Mouse (Mus musculus) liver, embryonic 16.5 days (tissue): ENCODE data around the gene Adap2. TPM values are rescaled to one million over a fixed set of nuclear protein-coding genes. Genes with fewer than 3 reads are reported as not detected.

ENCODE experiments used
- ATAC-seq: fragments of 200-750 bp; cut with Nextera tagmentation; 2 replicates; pipeline ENCODE4 v1.8.0; 2017; ENCODE audit warnings: low read depth, mild to moderate bottlenecking, moderate number of reproducible peaks, moderate library complexity
- H3K27ac ChIP-seq: fragments of 300-500 bp; sonication (generic); 2 replicates; pipeline ENCODE4 v1.5.1; 2014; ENCODE audit warnings: mild to moderate bottlenecking, low read length
- H3K27me3 ChIP-seq: fragments of 300-500 bp; sonication (generic); 2 replicates; pipeline ENCODE4 v1.6.1; 2014; ENCODE audit warnings: low read depth, low read length, mixed read lengths; ENCODE audit not compliant: control insufficient read depth, insufficient read depth
- H3K36me3 ChIP-seq: fragments of 300-500 bp; sonication (generic); 2 replicates; pipeline ENCODE4 v1.6.1; 2014; ENCODE audit warnings: mild to moderate bottlenecking; ENCODE audit not compliant: control insufficient read depth, insufficient read depth
- H3K4me1 ChIP-seq: fragments of 300-500 bp; sonication (generic); 2 replicates; pipeline ENCODE4 v1.6.1; 2014; ENCODE audit warnings: low read depth, low read length, mixed read lengths; ENCODE audit not compliant: control insufficient read depth
- H3K4me2 ChIP-seq: fragments of 300-500 bp; sonication (generic); 2 replicates; pipeline ENCODE4 v1.6.1; 2014; ENCODE audit warnings: low read depth, low read length, mixed read lengths
- H3K4me3 ChIP-seq: fragments of 300-500 bp; sonication (generic); 2 replicates; pipeline ENCODE4 v1.5.1; 2014; ENCODE audit warnings: low read depth, mild to moderate bottlenecking, low read length
- H3K9ac ChIP-seq: fragments of 300-500 bp; sonication (generic); 2 replicates; pipeline ENCODE4 v1.6.1; 2014; ENCODE audit warnings: low read depth, low read length
- H3K9me3 ChIP-seq: fragments of 300-500 bp; sonication (generic); replicated peaks from 2 replicates; pipeline ENCODE4 v1.6.1; 2016; ENCODE audit warnings: low read length; ENCODE audit not compliant: control insufficient read depth
- WGBS: fragments of 180-500 bp; shearing (Covaris S2); extraction: QIAGEN DNeasy Blood & Tissue Kit; methylation state at CpG from one replicate; pipeline ENCODE4 v1.1.7; 2014; ENCODE audit not compliant: insufficient replicate concordance; 5-methylcytosine and 5-hydroxymethylcytosine counted together
- polyA plus RNA-seq: library from polyadenylated mRNA; unstranded; fragments of >200 nt; fragmentation: Nextera tagmentation; extraction: Ambion mirVana; gene quantifications from 2 replicates; pipeline ENCODE4 v1.2.1, GENCODE M21; 2015

The Adap2 gene
- polyA plus RNA-seq, 1 experiment from 2014 or later: 7.3 TPM

DNA sequence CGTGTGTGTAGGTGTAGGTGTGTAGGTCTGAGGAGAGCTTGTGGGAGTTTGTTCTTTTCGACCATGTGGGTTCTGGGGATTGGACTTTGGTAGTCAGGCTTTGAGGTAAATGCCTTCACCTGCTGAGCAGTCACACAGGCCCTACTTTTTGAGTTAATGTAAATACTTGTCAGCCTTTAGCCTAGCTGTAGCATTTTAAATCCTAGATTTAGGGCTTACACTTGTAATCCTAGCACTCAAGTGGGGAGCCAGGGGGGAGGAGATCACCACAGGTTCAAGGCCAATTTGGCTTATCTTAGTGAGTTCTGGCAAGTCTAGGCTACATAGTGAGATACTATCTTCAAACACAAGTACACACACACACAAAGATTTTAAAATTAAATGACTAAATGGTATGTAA lies 58.4 kb downstream of the Adap2 start:
- no peaks in the 10 kb centered on the region for H3K9me3 ChIP-seq
- no peak overlapping the region for H3K9ac ChIP-seq
- H3K36me3 ChIP-seq: no peaks in the 10 kb centered on the region
- no peak overlapping the region for H3K27ac ChIP-seq
- H3K4me2 ChIP-seq: no peak overlapping the region
- 62% methylated on average over 2 of the region's 2 CpGs for WGBS
- no peak overlapping the region for H3K4me3 ChIP-seq
- H3K4me1 ChIP-seq: peaks cover 17% of the 10 kb centered on the region
- no peaks in the 10 kb centered on the region for H3K27me3 ChIP-seq
- ATAC-seq: no peak

DNA sequence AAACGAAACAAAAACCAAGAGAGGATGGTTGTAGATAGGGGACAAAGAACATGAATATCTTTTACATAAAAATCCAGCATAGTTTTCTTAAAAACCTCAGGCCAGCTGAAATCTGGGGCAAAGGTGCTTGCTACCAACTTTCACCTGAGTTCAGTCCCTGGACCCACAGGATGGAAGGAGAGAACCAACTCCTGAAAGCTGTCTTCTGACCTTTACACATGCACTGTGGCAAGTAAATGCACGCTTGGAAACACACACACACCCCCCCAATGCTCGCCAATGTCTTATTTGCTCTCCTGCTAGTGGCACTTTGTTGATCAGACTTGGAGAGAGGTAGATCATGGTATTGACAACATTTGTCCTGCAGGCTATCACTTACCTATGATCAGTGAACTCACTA lies 61.4 kb downstream of the Adap2 start:
- no peak overlapping the region for H3K4me2 ChIP-seq
- no peaks in the 10 kb centered on the region for H3K9me3 ChIP-seq
- H3K36me3 ChIP-seq: no peaks in the 10 kb centered on the region
- H3K4me1 ChIP-seq: peaks cover 9% of the 10 kb centered on the region
- no peaks in the 10 kb centered on the region for H3K27me3 ChIP-seq
- no peak; the same call in 1 of the 2 replicates for ATAC-seq
- 56% methylated on average over 3 of the region's 3 CpGs for WGBS
- H3K27ac ChIP-seq: no peak overlapping the region
- H3K9ac ChIP-seq: no peak overlapping the region
- no peak overlapping the region for H3K4me3 ChIP-seq

DNA sequence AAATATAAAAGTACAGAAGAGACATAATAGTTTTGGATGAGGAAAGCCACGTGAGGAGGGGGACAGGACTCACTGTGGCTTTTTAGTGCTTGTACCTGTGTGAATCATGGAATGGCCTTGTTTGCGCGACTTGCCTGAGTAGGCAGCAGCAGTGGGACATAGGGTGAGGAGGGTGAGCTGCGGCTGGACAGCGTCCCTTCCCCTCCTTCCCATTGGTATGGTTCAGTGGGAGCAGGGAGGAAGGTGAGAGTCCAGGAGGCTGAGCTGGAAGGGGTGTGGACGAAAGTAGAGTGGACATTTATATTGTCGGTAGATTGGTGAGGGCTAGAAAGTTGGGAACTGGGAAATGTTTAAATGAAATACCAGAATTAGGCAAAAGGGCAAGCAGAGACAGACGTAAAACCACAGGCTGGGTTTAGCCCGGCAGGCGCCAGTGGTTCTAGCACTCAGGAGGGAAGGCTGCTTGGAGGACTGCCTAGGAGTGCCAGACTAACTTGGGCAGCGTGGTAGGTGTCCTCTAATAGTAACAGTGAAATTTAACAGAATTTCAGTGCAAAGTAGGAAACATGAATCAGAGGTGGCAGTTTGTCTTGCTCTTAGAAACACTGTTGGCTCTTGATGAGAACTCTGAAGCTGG lies 64.9 kb downstream of the Adap2 start:
- H3K4me2 ChIP-seq: no peak overlapping the region
- no peaks in the 10 kb centered on the region for H3K9me3 ChIP-seq
- H3K4me1 ChIP-seq: no peaks in the 10 kb centered on the region
- H3K27me3 ChIP-seq: no peaks in the 10 kb centered on the region
- whole genome bisulfite sequencing: 70% methylated on average over 11 of the region's 11 CpGs
- no peak overlapping the region for H3K9ac ChIP-seq
- H3K27ac ChIP-seq: no peak overlapping the region
- H3K36me3 ChIP-seq: peaks cover 4% of the 10 kb centered on the region; the same call in 1 of the 2 replicates
- no peak for ATAC-seq
- H3K4me3 ChIP-seq: no peak overlapping the region

Other genes starting within 250 kb of the Adap2 start
- 18.5 and 21.3 TPM in 2 replicates for gene Utp6, start 191.7 kb upstream of the Adap2 start, polyA plus RNA-seq
- 11.4 and 11.6 TPM in 2 replicates for gene Suz12, start 161.0 kb upstream of the Adap2 start, polyA plus RNA-seq
- 97.1 and 104 TPM in 2 replicates for gene Crlf3, start 73.1 kb upstream of the Adap2 start, polyA plus RNA-seq
- 9.0 and 9.7 TPM in 2 replicates for gene Atad5, start 64.7 kb upstream of the Adap2 start, polyA plus RNA-seq
- 11.4 and 13.4 TPM in 2 replicates for gene Tefm, start 11.9 kb upstream of the Adap2 start, polyA plus RNA-seq
- gene Rnf135, start 29.7 kb downstream of the Adap2 start, polyA plus RNA-seq: 4.8 and 5.4 TPM in 2 replicates
- 19.6 and 20.2 TPM in 2 replicates for gene Rhot1, start 54.9 kb downstream of the Adap2 start, polyA plus RNA-seq
- 0.02 and 0.04 TPM in 2 replicates for gene Rhbdl3, start 146.8 kb downstream of the Adap2 start, polyA plus RNA-seq
- 4.1 and 5.1 TPM in 2 replicates for gene 5730455P16Rik, start 223.9 kb downstream of the Adap2 start, polyA plus RNA-seq
- 81.5 and 87.4 TPM in 2 replicates for gene Zfp207, start 229.2 kb downstream of the Adap2 start, polyA plus RNA-seq